Mouse (Mus musculus): ENCODE data around the gene 1700069L16Rik. TPM values are rescaled to one million over a fixed set of nuclear protein-coding genes. Genes with fewer than 3 reads are reported as not detected.

1700069L16Rik gene
- polyA plus RNA-seq (2012) = not detected in 2 replicates

DNA sequence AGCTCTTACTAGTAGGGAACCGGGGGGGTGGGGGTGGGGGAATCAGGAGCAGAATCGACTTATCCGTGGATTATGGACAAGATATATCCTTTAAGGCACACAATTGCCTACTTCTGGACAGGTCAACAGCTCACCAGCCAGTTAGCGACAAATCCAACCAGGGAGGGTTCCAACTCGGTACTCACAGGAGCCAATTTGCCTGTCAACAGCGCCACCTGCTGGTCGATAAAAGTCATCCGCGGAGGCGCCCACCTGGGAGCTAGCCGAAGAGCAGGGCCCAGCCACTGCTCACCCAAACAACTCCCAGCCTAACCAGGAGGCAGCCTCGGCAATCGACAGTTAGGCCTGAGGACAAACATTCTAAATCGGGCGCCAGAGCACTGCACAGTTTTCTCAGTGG, at the start of gene 1700069L16Rik:
1700069L16Rik (minus strand) TSS at position 327 of the 400 bp plus-strand sequence.
- H3K4me3 ChIP-seq (replicated peaks) = no peak within 1 kb of the TSS
- H3K36me3 ChIP-seq (ENCODE audit: control insufficient read depth) = no peaks in the 10 kb centered on the region
- H3K9me3 ChIP-seq (ENCODE audit: control insufficient read depth, low read length) = peaks cover 6% of the 10 kb centered on the region; the same call in 1 of the 2 replicates
- no peak for TF ChIP-seq TAL1 (IDR thresholded peaks at IDR 0.05; ENCODE audit: low read length)
- no peak for TF ChIP-seq GATA1 (IDR thresholded peaks at IDR 0.05; ENCODE audit: low read length)
- H3K4me1 ChIP-seq (ENCODE audit: control insufficient read depth) = no peaks in the 10 kb centered on the region
- H3K27me3 ChIP-seq (ENCODE audit: control insufficient read depth) = no peaks in the 10 kb centered on the region

DNA sequence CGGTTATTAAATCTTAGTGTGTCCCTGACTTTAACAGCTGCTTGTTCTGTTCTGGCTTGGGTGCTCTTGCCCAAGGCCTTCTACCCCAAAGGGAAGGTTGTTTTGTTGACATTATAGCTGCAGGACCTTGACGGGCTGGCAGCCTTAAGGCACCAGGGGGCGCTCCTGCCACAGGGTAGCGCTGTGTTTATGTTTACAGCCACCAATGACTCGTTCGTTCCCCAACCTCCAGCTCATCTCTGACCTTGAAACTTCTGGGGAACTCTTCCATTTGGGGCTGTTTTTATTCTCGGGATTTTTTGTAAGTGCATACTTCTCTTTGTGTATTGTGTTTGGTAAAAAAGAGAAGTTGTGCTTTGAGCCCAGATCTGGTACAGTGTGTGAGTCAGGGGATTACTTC, 49.1 kb upstream of the 1700069L16Rik start:
- Histone ChIP-seq H3K4me1 (ENCODE audit: control insufficient read depth) (peaks cover 49% of the 10 kb centered on the region), H3K9me3 (ENCODE audit: control insufficient read depth, low read length) (no peaks in the 10 kb centered on the region), H3K36me3 (ENCODE audit: control insufficient read depth) (peaks cover 58% of the 10 kb centered on the region), H3K27me3 (ENCODE audit: control insufficient read depth) (no peaks in the 10 kb centered on the region), H3K4me3 (replicated peaks) (peak overlapping the region; percentile 91)
- TF ChIP-seq GATA1 (IDR thresholded peaks at IDR 0.05; ENCODE audit: low read length) (no peak), TAL1 (IDR thresholded peaks at IDR 0.05; ENCODE audit: low read length) (no peak)

DNA sequence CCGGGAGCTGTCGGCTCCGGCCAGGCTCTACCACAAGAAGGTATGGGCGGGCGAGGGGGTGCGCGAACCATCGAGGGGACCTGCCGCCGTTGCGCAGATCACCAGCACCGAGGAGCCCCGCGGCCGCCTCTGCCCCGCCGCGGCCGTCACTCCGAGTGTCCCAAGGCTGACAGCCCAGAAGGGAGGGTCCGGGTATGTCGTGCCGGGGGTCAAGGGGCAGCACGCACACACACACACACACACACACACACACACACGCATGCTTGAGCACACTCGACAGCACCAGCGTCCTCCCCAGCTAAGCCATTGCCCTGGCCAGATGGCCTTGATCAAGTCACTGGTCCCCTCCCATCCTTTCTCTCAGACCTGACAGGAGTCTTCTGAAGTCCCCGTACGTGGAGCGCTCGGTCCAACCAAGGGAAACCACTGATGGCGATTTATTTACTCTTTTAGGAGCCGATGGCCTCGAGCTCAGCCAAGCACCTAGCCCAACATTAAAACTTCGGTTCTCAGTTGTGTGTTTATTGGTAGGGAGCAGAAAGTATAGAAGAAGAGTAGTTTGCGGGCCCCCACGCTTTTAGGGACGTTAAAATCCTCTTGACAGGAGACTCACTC, 48.4 kb upstream of the 1700069L16Rik start:
- no peak for TF ChIP-seq GATA1 (IDR thresholded peaks at IDR 0.05; ENCODE audit: low read length)
- no peak for TF ChIP-seq TAL1 (IDR thresholded peaks at IDR 0.05; ENCODE audit: low read length)

DNA sequence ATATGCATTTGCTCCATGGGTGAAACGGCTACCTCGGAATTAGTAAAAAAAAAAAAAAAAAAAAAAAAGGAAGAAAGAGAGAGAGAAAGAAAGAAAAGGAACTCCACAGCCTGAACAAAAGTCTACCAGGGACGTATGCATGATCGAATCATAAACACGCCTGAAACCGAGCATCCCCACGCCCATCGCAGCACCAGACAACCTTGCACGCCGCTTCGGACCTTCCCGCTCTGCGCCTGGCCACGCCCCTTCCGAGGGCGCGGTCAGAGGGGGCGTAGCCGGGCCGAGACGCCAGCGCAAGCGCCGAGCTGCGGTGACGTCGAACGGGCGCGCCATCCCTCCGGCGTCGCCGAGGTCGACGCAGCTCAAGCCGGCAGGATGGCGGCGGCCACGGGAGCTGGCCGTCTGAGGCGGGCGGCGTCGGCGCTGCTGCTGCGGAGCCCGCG, 47.9 kb upstream of the 1700069L16Rik start, which contains the start of the genes Sart3 and Iscu:
Sart3 (minus strand) TSS at position 61 of the 446 bp plus-strand sequence.
Iscu (plus strand) TSS at position 299 of the 446 bp plus-strand sequence.
- H3K9me3 ChIP-seq (ENCODE audit: control insufficient read depth, low read length) = no peaks in the 10 kb centered on the region
- H3K4me3 ChIP-seq (replicated peaks) = peak within 1 kb of the TSS; percentile 91
- peaks cover 56% of the 10 kb centered on the region for H3K4me1 ChIP-seq (ENCODE audit: control insufficient read depth)
- no peaks in the 10 kb centered on the region for H3K27me3 ChIP-seq (ENCODE audit: control insufficient read depth)
- TF ChIP-seq GATA1 (IDR thresholded peaks at IDR 0.05; ENCODE audit: low read length) (no peak), TAL1 (IDR thresholded peaks at IDR 0.05; ENCODE audit: low read length) (no peak)
- peaks cover 59% of the 10 kb centered on the region for H3K36me3 ChIP-seq (ENCODE audit: control insufficient read depth)

More for the DNA sequence above, 48.4 kb upstream of the 1700069L16Rik start:
- H3K9me3 ChIP-seq (ENCODE audit: control insufficient read depth, low read length) = no peaks in the 10 kb centered on the region
- H3K4me1 ChIP-seq (ENCODE audit: control insufficient read depth) = peaks cover 54% of the 10 kb centered on the region
- peaks cover 58% of the 10 kb centered on the region for H3K36me3 ChIP-seq (ENCODE audit: control insufficient read depth)
- H3K27me3 ChIP-seq (ENCODE audit: control insufficient read depth) = no peaks in the 10 kb centered on the region
- H3K4me3 ChIP-seq (replicated peaks) = peak overlapping the region; percentile 91

DNA sequence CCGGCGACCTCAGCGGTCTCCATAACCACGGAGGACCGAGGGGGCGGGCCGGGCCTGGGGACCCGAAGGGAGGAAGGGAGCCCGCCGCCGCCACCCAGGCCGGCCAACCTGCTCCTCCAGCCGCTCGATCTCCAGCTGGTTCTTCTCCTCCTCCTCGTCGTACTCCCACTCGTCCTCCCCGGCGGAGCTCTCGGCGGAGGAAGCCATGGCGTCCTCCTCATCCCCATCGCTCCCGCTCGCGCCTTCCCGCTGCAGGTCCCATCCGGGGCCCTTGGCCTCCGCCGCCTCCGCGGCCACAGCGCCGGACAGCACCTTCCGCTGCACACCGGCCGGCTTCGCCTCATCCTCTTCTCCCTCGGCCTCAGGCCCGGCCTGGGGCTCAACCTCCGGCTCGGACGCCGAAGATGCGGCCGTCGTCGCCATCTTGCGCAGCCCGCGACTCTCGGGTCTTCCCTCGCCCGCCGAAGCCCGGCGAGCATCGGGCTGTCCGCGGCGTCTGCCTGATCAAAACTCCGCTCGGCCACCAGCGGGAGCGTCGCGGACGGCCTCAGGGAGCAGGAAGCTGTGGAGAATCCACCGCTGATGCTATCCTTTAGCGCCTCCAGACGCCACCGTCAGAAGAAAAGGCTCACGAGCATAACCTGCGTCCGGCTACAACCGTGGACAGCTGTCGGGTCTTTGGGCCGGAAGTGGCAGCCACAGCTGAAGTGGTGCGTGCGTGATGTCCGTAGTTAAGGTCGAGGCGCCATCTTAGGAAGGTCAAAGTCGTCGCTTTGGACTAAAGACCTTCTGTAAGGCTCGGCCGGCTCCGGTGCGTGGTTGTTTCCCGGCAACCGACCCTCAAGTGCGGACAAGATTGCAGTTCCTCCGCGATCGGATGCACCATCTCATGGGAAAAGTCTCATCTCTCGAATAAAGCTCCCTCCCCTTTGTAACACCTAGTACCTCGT, 46.9 kb upstream of the 1700069L16Rik start:
- Histone ChIP-seq H3K9me3 (ENCODE audit: control insufficient read depth, low read length) (no peaks in the 10 kb centered on the region), H3K36me3 (ENCODE audit: control insufficient read depth) (peaks cover 60% of the 10 kb centered on the region), H3K4me3 (replicated peaks) (peak overlapping the region; percentile 91), H3K27me3 (ENCODE audit: control insufficient read depth) (no peaks in the 10 kb centered on the region), H3K4me1 (ENCODE audit: control insufficient read depth) (peaks cover 56% of the 10 kb centered on the region)
- TF ChIP-seq TAL1 (IDR thresholded peaks at IDR 0.05; ENCODE audit: low read length) = no peak
- TF ChIP-seq GATA1 (IDR thresholded peaks at IDR 0.05; ENCODE audit: low read length) = no peak

DNA sequence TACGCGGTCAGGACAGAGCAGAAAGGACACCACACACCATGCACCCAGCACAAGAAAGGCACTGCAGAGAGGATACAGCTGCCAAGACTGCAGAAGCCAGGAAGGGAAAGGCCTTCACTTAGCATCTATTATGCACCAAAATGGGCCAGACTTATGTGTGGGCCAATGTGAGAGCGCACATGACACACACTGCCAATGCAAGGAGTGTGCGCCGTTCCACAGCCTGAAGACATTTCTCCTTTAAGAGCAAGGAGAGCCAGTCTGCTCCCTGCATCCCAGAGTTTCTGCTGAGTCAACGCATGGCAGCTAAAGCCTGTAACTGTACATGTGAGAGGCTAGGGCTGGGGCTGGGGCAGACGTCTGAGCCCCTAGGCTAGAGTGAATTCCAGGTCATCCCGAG, 44.2 kb upstream of the 1700069L16Rik start:
- Histone ChIP-seq H3K4me3 (replicated peaks) (peak overlapping the region; percentile 12), H3K36me3 (ENCODE audit: control insufficient read depth) (peaks cover 58% of the 10 kb centered on the region), H3K27me3 (ENCODE audit: control insufficient read depth) (no peaks in the 10 kb centered on the region), H3K9me3 (ENCODE audit: control insufficient read depth, low read length) (no peaks in the 10 kb centered on the region), H3K4me1 (ENCODE audit: control insufficient read depth) (peaks cover 52% of the 10 kb centered on the region)
- no peak for TF ChIP-seq TAL1 (IDR thresholded peaks at IDR 0.05; ENCODE audit: low read length)
- no peak for TF ChIP-seq GATA1 (IDR thresholded peaks at IDR 0.05; ENCODE audit: low read length)

DNA sequence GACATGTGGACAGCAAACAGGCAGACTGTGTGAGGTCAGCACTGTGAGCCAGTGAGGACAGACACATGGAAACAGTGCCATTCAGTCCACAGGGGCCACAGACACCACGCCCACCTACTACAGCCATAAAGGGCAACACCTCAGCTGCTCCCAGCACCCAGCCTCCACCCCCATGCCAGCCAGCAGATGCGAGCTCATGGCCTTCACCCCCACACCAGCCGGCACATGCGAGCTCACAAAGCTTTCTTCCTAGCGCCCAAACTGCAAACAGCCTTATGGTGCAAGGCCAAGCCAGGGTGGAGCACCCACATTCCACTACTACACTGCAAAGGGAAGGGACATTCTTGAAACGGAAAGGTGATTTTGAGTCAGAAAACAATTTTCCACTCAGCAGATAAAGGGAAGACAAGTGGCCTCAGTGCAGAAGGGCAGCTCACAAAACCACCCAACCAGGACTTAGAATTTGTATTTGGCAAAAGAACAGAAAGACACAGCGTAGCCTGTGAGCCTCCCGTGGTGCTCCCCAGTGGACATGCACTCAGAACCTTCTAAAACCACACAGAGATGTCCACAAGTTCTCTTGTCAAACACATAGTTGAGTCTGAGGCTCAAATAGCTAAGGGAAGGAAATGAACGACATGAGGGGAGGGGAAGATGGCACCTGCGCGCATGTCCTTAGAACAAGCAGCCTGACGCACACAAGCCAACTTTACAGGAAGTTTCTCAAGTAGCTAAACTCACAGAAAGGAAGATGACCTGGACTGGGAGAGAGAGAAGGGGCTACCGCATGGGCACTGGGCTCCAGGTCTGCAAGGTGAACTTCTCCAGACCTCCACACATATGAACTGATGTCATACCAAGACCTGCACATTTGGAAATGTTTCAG, 41.3 kb upstream of the 1700069L16Rik start:
- H3K36me3 ChIP-seq (ENCODE audit: control insufficient read depth) = peaks cover 86% of the 10 kb centered on the region

DNA sequence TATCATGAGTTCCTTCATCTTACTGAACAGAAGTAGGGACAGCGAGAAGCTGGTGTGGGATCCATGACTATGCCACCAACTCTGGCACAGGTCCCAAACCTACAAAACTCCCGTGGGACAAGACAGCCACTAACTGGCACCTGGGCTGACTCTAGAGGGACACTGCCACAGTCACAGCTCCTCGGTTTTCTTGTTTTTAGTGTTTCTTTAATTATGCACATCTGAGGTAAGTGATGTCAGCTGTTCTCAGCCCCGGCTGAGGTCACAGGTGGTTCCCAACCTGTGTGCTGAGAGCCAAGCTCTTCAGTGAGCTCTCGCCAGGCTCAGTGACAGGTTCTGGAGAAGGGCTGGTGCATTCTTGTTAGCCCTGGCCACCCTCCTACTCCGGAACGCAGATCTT, 39.9 kb upstream of the 1700069L16Rik start:
- TF ChIP-seq TAL1 (IDR thresholded peaks at IDR 0.05; ENCODE audit: low read length) (no peak), GATA1 (IDR thresholded peaks at IDR 0.05; ENCODE audit: low read length) (no peak)
- no peaks in the 10 kb centered on the region for H3K27me3 ChIP-seq (ENCODE audit: control insufficient read depth)
- H3K4me1 ChIP-seq (ENCODE audit: control insufficient read depth) = peaks cover 19% of the 10 kb centered on the region
- H3K36me3 ChIP-seq (ENCODE audit: control insufficient read depth) = peaks cover 97% of the 10 kb centered on the region
- H3K9me3 ChIP-seq (ENCODE audit: control insufficient read depth, low read length) = no peaks in the 10 kb centered on the region
- H3K4me3 ChIP-seq (replicated peaks) = no peak overlapping the region

More for the DNA sequence above, 41.3 kb upstream of the 1700069L16Rik start:
- Histone ChIP-seq H3K4me3 (replicated peaks) (no peak overlapping the region), H3K27me3 (ENCODE audit: control insufficient read depth) (no peaks in the 10 kb centered on the region), H3K9me3 (ENCODE audit: control insufficient read depth, low read length) (no peaks in the 10 kb centered on the region), H3K4me1 (ENCODE audit: control insufficient read depth) (peaks cover 33% of the 10 kb centered on the region)
- no peak for TF ChIP-seq GATA1 (IDR thresholded peaks at IDR 0.05; ENCODE audit: low read length)
- TF ChIP-seq TAL1 (IDR thresholded peaks at IDR 0.05; ENCODE audit: low read length) = no peak

All from erythroblast, embryonic 14.5 days (primary cell).